Mouse (Mus musculus): Measurements from ENCODE around the gene Prdm16.

Gene Prdm16

GRCm38 (mm10) chr4:154586334-154586733, 50.3 kb downstream of the Prdm16 start:
- Histone ChIP-seq H3K9me3 (ENCODE audit: low read length) (no peaks in the 10 kb centered on the region), H3K27me3 (ENCODE audit: insufficient read depth, low read length) (peaks cover 21% of the 10 kb centered on the region), H3K4me3 (replicated peaks; ENCODE audit: low read length) (peak overlapping the region; percentile 29; the same call in 1 of the 2 replicates), H3K36me3 (ENCODE audit: insufficient read depth, low read length) (no peaks in the 10 kb centered on the region), H3K4me1 (replicated peaks; ENCODE audit: low read depth, low read length) (peaks cover 22% of the 10 kb centered on the region)
- TF ChIP-seq POU5F1 (IDR thresholded peaks at IDR 0.05; ENCODE audit: borderline replicate concordance, low read length) (no peak), NANOG (IDR thresholded peaks at IDR 0.05; ENCODE audit: borderline replicate concordance, low read length) (no peak), CTCF (conservative IDR thresholded peaks at IDR 0.05; ENCODE audit: low read length) (no peak)

- Histone ChIP-seq H3K27me3 (ENCODE audit: insufficient read depth, low read length) (peaks cover 27% of the 10 kb centered on the region), H3K36me3 (ENCODE audit: insufficient read depth, low read length) (no peaks in the 10 kb centered on the region), H3K4me3 (replicated peaks; ENCODE audit: low read length) (peak overlapping the region; percentile 29; the same call in 1 of the 2 replicates), H3K9me3 (ENCODE audit: low read length) (no peaks in the 10 kb centered on the region), H3K4me1 (replicated peaks; ENCODE audit: low read depth, low read length) (peaks cover 22% of the 10 kb centered on the region)
- TF ChIP-seq POU5F1 (IDR thresholded peaks at IDR 0.05; ENCODE audit: borderline replicate concordance, low read length) (no peak), NANOG (IDR thresholded peaks at IDR 0.05; ENCODE audit: borderline replicate concordance, low read length) (no peak), CTCF (conservative IDR thresholded peaks at IDR 0.05; ENCODE audit: low read length) (no peak)
Observed at GRCm38 (mm10) chr4:154585779-154586178, 50.9 kb downstream of the Prdm16 start.

DNA sequence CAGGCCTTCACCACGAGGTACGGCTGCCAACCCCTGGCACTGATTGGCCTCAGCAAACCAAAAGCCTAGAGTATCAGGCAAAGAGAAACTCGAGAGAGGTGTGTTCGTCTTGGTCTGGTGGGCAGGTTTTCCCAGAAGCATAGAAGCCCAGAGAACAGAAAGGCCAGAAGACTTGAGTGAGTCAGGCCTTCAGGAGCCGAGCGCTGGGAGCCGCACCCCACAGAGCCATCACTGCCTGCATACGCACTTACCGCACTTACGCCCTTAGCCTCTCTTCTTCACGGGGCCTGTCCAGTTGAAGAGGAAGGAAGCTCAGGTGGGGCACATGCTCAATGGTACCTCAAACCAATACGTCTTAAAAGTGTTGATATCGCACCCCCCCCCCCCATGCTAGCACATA, 53.0 kb downstream of the Prdm16 start:
- Histone ChIP-seq H3K9me3 (ENCODE audit: low read length) (no peaks in the 10 kb centered on the region), H3K4me3 (replicated peaks; ENCODE audit: low read length) (no peak overlapping the region), H3K36me3 (ENCODE audit: insufficient read depth, low read length) (no peaks in the 10 kb centered on the region), H3K4me1 (replicated peaks; ENCODE audit: low read depth, low read length) (peaks cover 22% of the 10 kb centered on the region), H3K27me3 (ENCODE audit: insufficient read depth, low read length) (peaks cover 30% of the 10 kb centered on the region)
- TF ChIP-seq POU5F1 (IDR thresholded peaks at IDR 0.05; ENCODE audit: borderline replicate concordance, low read length) (no peak), CTCF (conservative IDR thresholded peaks at IDR 0.05; ENCODE audit: low read length) (no peak), NANOG (IDR thresholded peaks at IDR 0.05; ENCODE audit: borderline replicate concordance, low read length) (no peak)

DNA sequence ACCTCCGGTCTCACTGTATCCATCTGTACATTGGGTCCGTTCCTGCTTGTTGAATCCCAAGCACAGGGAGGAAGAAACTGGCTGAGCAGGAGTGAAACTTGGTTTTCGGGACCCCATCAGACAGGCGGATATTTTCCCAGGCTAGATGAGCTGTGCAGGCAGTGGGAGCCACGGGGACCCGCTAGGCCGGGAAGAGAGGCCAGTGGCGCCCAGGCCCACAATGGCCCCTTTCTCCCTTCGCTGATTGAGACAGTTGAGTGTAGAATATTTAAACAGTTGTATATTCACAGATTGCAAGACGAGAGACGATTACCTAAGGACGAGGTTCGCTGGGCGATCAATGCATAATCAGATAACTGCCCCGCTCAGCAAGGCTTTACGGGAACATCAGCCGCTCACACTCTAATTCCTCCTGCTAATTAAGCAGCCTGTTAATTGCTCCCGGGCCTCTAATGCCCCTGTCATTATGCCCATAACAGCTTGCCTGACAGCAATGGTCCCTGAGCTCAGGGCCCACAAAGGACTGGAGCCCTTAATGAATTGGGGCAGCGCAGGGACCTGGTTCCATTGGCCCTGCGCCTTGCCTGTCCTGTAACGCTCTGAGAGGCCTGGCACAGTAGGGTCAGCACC, 54.0 kb downstream of the Prdm16 start:
- Histone ChIP-seq H3K36me3 (ENCODE audit: insufficient read depth, low read length) (no peaks in the 10 kb centered on the region), H3K4me3 (replicated peaks; ENCODE audit: low read length) (no peak overlapping the region), H3K4me1 (replicated peaks; ENCODE audit: low read depth, low read length) (peaks cover 22% of the 10 kb centered on the region), H3K9me3 (ENCODE audit: low read length) (no peaks in the 10 kb centered on the region), H3K27me3 (ENCODE audit: insufficient read depth, low read length) (peaks cover 30% of the 10 kb centered on the region)
- TF ChIP-seq CTCF (conservative IDR thresholded peaks at IDR 0.05; ENCODE audit: low read length) (no peak), POU5F1 (IDR thresholded peaks at IDR 0.05; ENCODE audit: borderline replicate concordance, low read length) (no peak)

DNA sequence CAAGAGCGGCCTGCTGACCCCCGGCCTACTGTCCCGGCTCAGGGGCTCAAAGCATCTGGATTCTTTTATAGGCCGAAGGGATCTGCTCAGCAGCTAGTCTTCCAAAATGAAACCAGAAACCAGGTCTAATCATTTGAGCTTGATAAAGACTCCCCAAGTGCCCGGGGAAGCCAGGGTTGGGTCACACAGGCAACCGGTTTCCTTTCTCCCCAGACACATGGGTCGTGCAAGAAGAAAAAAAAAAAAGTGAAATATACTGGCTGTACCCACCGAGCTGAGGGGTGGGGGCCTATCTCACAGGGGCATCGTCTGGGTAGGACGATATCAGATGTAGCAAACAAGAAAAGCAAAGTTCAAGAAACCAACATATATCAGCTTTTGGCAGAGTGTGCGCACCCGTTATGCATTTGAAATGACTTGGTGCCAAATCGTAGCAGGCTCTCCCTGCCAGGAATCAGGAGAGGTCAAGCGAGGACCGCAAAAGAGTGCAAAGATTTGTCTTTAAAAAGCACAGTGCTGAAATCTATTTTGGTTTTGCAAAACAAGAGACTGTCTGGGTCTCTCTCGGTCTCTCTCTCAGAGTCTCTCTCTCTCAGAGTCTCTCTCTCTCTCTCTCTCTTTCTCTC, 55.3 kb downstream of the Prdm16 start:
- Histone ChIP-seq H3K4me3 (replicated peaks; ENCODE audit: low read length) (no peak overlapping the region), H3K9me3 (ENCODE audit: low read length) (no peaks in the 10 kb centered on the region), H3K27me3 (ENCODE audit: insufficient read depth, low read length) (peaks cover 41% of the 10 kb centered on the region), H3K36me3 (ENCODE audit: insufficient read depth, low read length) (no peaks in the 10 kb centered on the region), H3K4me1 (replicated peaks; ENCODE audit: low read depth, low read length) (peaks cover 18% of the 10 kb centered on the region)
- TF ChIP-seq CTCF (conservative IDR thresholded peaks at IDR 0.05; ENCODE audit: low read length): no peak
- no peak for TF ChIP-seq POU5F1 (IDR thresholded peaks at IDR 0.05; ENCODE audit: borderline replicate concordance, low read length)
- TF ChIP-seq NANOG (IDR thresholded peaks at IDR 0.05; ENCODE audit: borderline replicate concordance, low read length): no peak

GRCm38 (mm10) chr4:154574208-154574875, 62.3 kb downstream of the Prdm16 start:
- Histone ChIP-seq H3K4me1 (replicated peaks; ENCODE audit: low read depth, low read length) (peaks cover 14% of the 10 kb centered on the region), H3K27me3 (ENCODE audit: insufficient read depth, low read length) (peaks cover 35% of the 10 kb centered on the region), H3K4me3 (replicated peaks; ENCODE audit: low read length) (no peak overlapping the region), H3K36me3 (ENCODE audit: insufficient read depth, low read length) (no peaks in the 10 kb centered on the region), H3K9me3 (ENCODE audit: low read length) (no peaks in the 10 kb centered on the region)
- TF ChIP-seq CTCF (conservative IDR thresholded peaks at IDR 0.05; ENCODE audit: low read length): no peak
- no peak for TF ChIP-seq POU5F1 (IDR thresholded peaks at IDR 0.05; ENCODE audit: borderline replicate concordance, low read length)
- TF ChIP-seq NANOG (IDR thresholded peaks at IDR 0.05; ENCODE audit: borderline replicate concordance, low read length): no peak

DNA sequence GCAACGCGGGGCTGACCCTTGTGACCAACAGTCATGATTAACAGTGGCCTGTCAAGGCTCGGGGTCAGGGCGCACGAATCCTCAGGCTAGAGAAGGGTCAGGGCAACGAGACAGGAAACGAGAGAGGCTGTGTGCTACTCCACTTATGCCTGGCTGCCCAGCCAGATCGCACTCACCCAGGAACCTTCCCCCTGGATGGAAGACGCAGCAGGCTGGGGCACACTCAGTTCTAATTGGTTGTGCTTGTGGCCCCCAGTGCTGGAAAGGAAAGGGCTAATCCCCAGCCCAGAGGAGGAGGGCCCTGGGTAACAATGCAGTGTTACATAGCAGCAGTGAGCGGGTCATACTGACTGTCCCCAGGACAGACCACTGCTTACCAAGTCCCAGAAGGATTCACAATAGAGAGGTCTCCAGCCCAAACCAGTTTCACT, 66.2 kb downstream of the Prdm16 start:
- Histone ChIP-seq H3K36me3 (ENCODE audit: insufficient read depth, low read length) (no peaks in the 10 kb centered on the region), H3K9me3 (ENCODE audit: low read length) (no peaks in the 10 kb centered on the region), H3K4me3 (replicated peaks; ENCODE audit: low read length) (peak overlapping the region; percentile 37; the same call in 1 of the 2 replicates), H3K4me1 (replicated peaks; ENCODE audit: low read depth, low read length) (peaks cover 14% of the 10 kb centered on the region), H3K27me3 (ENCODE audit: insufficient read depth, low read length) (peaks cover 19% of the 10 kb centered on the region)
- no peak for TF ChIP-seq NANOG (IDR thresholded peaks at IDR 0.05; ENCODE audit: borderline replicate concordance, low read length)
- TF ChIP-seq CTCF (conservative IDR thresholded peaks at IDR 0.05; ENCODE audit: low read length): no peak
- no peak for TF ChIP-seq POU5F1 (IDR thresholded peaks at IDR 0.05; ENCODE audit: borderline replicate concordance, low read length)

- Histone ChIP-seq H3K9me3 (ENCODE audit: low read length) (no peaks in the 10 kb centered on the region), H3K27me3 (ENCODE audit: insufficient read depth, low read length) (peaks cover 17% of the 10 kb centered on the region), H3K4me3 (replicated peaks; ENCODE audit: low read length) (no peak overlapping the region), H3K36me3 (ENCODE audit: insufficient read depth, low read length) (no peaks in the 10 kb centered on the region), H3K4me1 (replicated peaks; ENCODE audit: low read depth, low read length) (peaks cover 14% of the 10 kb centered on the region)
- TF ChIP-seq POU5F1 (IDR thresholded peaks at IDR 0.05; ENCODE audit: borderline replicate concordance, low read length) (no peak), NANOG (IDR thresholded peaks at IDR 0.05; ENCODE audit: borderline replicate concordance, low read length) (no peak), CTCF (conservative IDR thresholded peaks at IDR 0.05; ENCODE audit: low read length) (no peak)
Observed at GRCm38 (mm10) chr4:154569845-154570244, 66.8 kb downstream of the Prdm16 start.

Data from E14TG2a.4 (cell line).